Mouse (Mus musculus): ENCODE measurements around the gene Lrrc27. TPM values are rescaled to one million over a fixed set of nuclear protein-coding genes. Genes with fewer than 3 reads are reported as not detected.

Lrrc27 gene
- total and polyA plus RNA-seq, 3 experiments = 0.21 TPM; not detected in 2

DNA sequence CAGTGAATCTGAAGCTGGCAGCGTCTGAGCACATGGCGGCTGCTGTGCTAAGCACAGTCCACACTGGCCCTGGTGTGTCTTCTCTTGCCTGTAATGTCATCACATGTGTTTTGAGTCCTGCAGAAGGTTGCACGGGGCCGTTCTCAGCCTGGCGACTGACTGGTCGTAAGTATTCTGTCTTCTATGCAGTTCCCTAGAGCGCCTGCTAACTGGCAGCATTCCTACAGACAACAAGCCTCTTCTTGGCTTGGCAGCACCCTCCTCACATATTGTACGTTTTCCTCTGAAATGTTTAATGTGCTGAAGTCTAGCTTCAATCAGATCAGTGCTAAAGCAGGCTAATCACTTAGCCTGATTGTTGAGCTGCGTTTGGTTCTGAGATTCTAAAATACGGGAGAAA, 62.8 kb downstream of the Lrrc27 start:
- in situ Hi-C loops (cut with MboI; ENCODE audit: low pct_ligation_motif_present, low pct_unique_long_range_greater_than_20kb, low sequenced_read_pairs) (no loop called here), dilution Hi-C loops (cut with MboI; ENCODE audit: extremely low pct_ligation_motif_present, extremely low pct_unique_long_range_greater_than_20kb, low sequenced_read_pairs) (no loop called here)
- H3K27ac ChIP-seq (ENCODE audit: insufficient read depth, low read depth) = no peak overlapping the region
- DNase-seq (ENCODE audit: extremely low read depth) = no peak
- no peak overlapping the region for H3K9ac ChIP-seq (ENCODE audit: insufficient read depth, low read depth)
- no peaks in the 10 kb centered on the region for H3K36me3 ChIP-seq (replicated peaks in 1 of 2; ENCODE audit: control insufficient read depth in 1 of 2, insufficient read depth in 1 of 2, low read length in 1 of 2)
- H3K4me1 ChIP-seq (ENCODE audit: control insufficient read depth in 1 of 2, insufficient read depth in 2 of 2) = no peaks in the 10 kb centered on the region
- H3K4me2 ChIP-seq (ENCODE audit: insufficient read depth, low read depth, poor library complexity, severe bottlenecking) = no peak overlapping the region
- H3K79me2 ChIP-seq (replicated peaks; ENCODE audit: control insufficient read depth, extremely low read depth, insufficient read depth, poor library complexity, severe bottlenecking) = no peaks in the 10 kb centered on the region
- no peaks in the 10 kb centered on the region for H3K9me3 ChIP-seq (replicated peaks; ENCODE audit: low read length)
- TF ChIP-seq SIN3A (IDR thresholded peaks at IDR 0.05; ENCODE audit: low read length) (no peak), JUN (IDR thresholded peaks at IDR 0.05; ENCODE audit: insufficient read depth, low read depth, low read length) (no peak), USF1 (IDR thresholded peaks at IDR 0.05; ENCODE audit: low read depth, low read length) (no peak), MAZ (IDR thresholded peaks at IDR 0.05; ENCODE audit: low read depth, low read length) (no peak), EP300 (IDR thresholded peaks at IDR 0.05; ENCODE audit: low read length) (no peak), MAX (IDR thresholded peaks at IDR 0.05; ENCODE audit: low read length) (no peak), ZC3H11A (IDR thresholded peaks at IDR 0.05; ENCODE audit: low read depth, low read length) (no peak), ETS1 (conservative IDR thresholded peaks at IDR 0.05; ENCODE audit: low read depth, low read length) (no peak), PAX5 (IDR thresholded peaks at IDR 0.05; ENCODE audit: low read length) (no peak), CHD1 (IDR thresholded peaks at IDR 0.05; ENCODE audit: low read depth, low read length) (no peak), POLR2A (IDR thresholded peaks at IDR 0.05; ENCODE audit: low read depth, low read length) (no peak), POLR2AphosphoS2 (IDR thresholded peaks at IDR 0.05; ENCODE audit: low read depth, low read length) (no peak), ZMIZ1 (IDR thresholded peaks at IDR 0.05; ENCODE audit: low read depth, low read length) (no peak), KAT2A (IDR thresholded peaks at IDR 0.05; ENCODE audit: insufficient replicate concordance, low read length) (no peak), USF2 (conservative IDR thresholded peaks at IDR 0.05; ENCODE audit: low read depth, low read length) (no peak), UBTF (IDR thresholded peaks at IDR 0.05; ENCODE audit: low read depth, low read length) (no peak), NRF1 (IDR thresholded peaks at IDR 0.05; ENCODE audit: low read depth, low read length) (no peak), ZKSCAN1 (IDR thresholded peaks at IDR 0.05; ENCODE audit: borderline replicate concordance, low read depth, low read length) (no peak)
- no peak overlapping the region for H3K4me3 ChIP-seq (replicated peaks in 1 of 3; ENCODE audit: low read depth in 2 of 3, low read length in 2 of 3, poor library complexity in 1 of 3)
- H3K27me3 ChIP-seq (replicated peaks) = peaks cover 89% of the 10 kb centered on the region

DNA sequence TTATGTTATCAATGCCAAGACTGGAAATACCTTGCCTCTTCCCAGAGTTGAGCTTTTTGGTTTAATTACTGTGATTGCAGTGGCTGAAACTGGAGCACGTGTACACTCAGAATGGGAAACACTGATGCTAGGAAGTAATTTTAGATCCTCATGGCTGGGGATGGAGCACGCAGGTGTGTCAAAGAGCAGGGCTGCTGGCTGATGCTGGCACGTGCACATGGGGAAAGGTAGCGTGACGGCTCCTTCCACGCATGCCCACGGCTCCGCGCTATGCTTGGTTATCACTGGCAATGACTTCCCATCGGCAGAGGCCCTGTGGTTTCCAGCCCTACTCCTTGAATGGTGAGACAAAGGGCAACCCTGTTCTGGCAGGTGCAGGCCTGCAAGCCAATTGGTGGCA, 63.4 kb downstream of the Lrrc27 start:
- Histone ChIP-seq H3K4me3 (replicated peaks in 1 of 3; ENCODE audit: low read depth in 2 of 3, low read length in 2 of 3, poor library complexity in 1 of 3) (no peak overlapping the region), H3K4me2 (ENCODE audit: insufficient read depth, low read depth, poor library complexity, severe bottlenecking) (no peak overlapping the region), H3K9me3 (replicated peaks; ENCODE audit: low read length) (no peaks in the 10 kb centered on the region), H3K79me2 (replicated peaks; ENCODE audit: control insufficient read depth, extremely low read depth, insufficient read depth, poor library complexity, severe bottlenecking) (no peaks in the 10 kb centered on the region), H3K9ac (ENCODE audit: insufficient read depth, low read depth) (no peak overlapping the region), H3K4me1 (ENCODE audit: control insufficient read depth in 1 of 2, insufficient read depth in 2 of 2) (no peaks in the 10 kb centered on the region), H3K27ac (ENCODE audit: insufficient read depth, low read depth) (no peak overlapping the region), H3K27me3 (replicated peaks) (peaks cover 90% of the 10 kb centered on the region), H3K36me3 (replicated peaks in 1 of 2; ENCODE audit: control insufficient read depth in 1 of 2, insufficient read depth in 1 of 2, low read length in 1 of 2) (no peaks in the 10 kb centered on the region)
- in situ Hi-C loops (cut with MboI; ENCODE audit: low pct_ligation_motif_present, low pct_unique_long_range_greater_than_20kb, low sequenced_read_pairs) = no loop called here
- 0 out of 2 replicates have a peak, but pooled peaks have one; percentile 13 for TF ChIP-seq BHLHE40 (IDR thresholded peaks at IDR 0.05; ENCODE audit: low read depth, low read length)
- TF ChIP-seq E2F4 (IDR thresholded peaks at IDR 0.05; ENCODE audit: insufficient replicate concordance, low read depth, low read length) = no peak
- no peak for TF ChIP-seq MEF2A (IDR thresholded peaks at IDR 0.05; ENCODE audit: borderline replicate concordance, low read depth, low read length)
- no peak for TF ChIP-seq SMC3 (IDR thresholded peaks at IDR 0.05; ENCODE audit: low read depth, low read length)
- dilution Hi-C loops (cut with MboI; ENCODE audit: extremely low pct_ligation_motif_present, extremely low pct_unique_long_range_greater_than_20kb, low sequenced_read_pairs) = no loop called here
- no peak for DNase-seq (ENCODE audit: extremely low read depth)

Data from CH12.LX (cell line).